13 mouse cellular contexts compared by ENCODE assay signal in genomic region chr12:51504581-51504980, GRCm38 (mm10).
DNase-seq lines count a peak whose midpoint lies in the region; ATAC-seq and TF ChIP-seq lines count a peak whose summit lies in the region.
"Had no signal": no experiment of that assay in that cellular context is flagged by ENCODE, and none has a peak within 500 bp of the region (broad histone marks: within the 10 kb centered on the region; RNA-seq: fewer than 3 reads in every experiment).

No protein-coding gene starts in this region.

- H3K9ac ChIP-seq in kidney, postnatal 0 days (ENCODE audit: low read depth, low read length) = no peak overlapping the region
- H3K9ac ChIP-seq in kidney, embryonic 14.5 days (ENCODE audit: low read depth, low read length) = no peak overlapping the region
- no peak overlapping the region for H3K9ac ChIP-seq in liver, embryonic 12.5 days
- H3K9ac ChIP-seq: hindbrain, embryonic 13.5 days; limb, embryonic 12.5 days had no signal

- H3K4me2 ChIP-seq in kidney, postnatal 0 days (ENCODE audit: low read length) = no peak overlapping the region
- no peak overlapping the region for H3K4me2 ChIP-seq in kidney, embryonic 14.5 days (replicated peaks; ENCODE audit: low read depth, low read length)
- peak overlapping the region; percentile 52 for H3K4me2 ChIP-seq in liver, embryonic 12.5 days
- H3K4me2 ChIP-seq: hindbrain, embryonic 13.5 days; limb, embryonic 12.5 days had no signal

- H3K9me3 ChIP-seq in kidney, postnatal 0 days (replicated peaks; ENCODE audit: low read length) = no peaks in the 10 kb centered on the region
- H3K9me3 ChIP-seq in kidney, embryonic 14.5 days (ENCODE audit: control insufficient read depth, low read length) = no peaks in the 10 kb centered on the region
- H3K9me3 ChIP-seq in liver, embryonic 12.5 days (replicated peaks) = no peaks in the 10 kb centered on the region
- H3K9me3 ChIP-seq: hindbrain, embryonic 13.5 days; limb, embryonic 12.5 days had no signal

- no peak overlapping the region for H3K27ac ChIP-seq in kidney, postnatal 0 days
- H3K27ac ChIP-seq in kidney, embryonic 14.5 days (ENCODE audit: low read depth, low read length) = no peak overlapping the region
- H3K27ac ChIP-seq in liver, embryonic 12.5 days = peak overlapping the region; percentile 72; the same call in 1 of the 2 replicates
- H3K27ac ChIP-seq: hindbrain, embryonic 13.5 days; limb, embryonic 12.5 days had no signal

- no peaks in the 10 kb centered on the region for H3K4me1 ChIP-seq in kidney, postnatal 0 days (replicated peaks; ENCODE audit: insufficient read depth, low read length)
- H3K4me1 ChIP-seq in kidney, embryonic 14.5 days (ENCODE audit: control insufficient read depth, insufficient read depth, low read length) = no peaks in the 10 kb centered on the region
- H3K4me1 ChIP-seq in liver, embryonic 12.5 days = peaks cover 53% of the 10 kb centered on the region

- H3K4me3 ChIP-seq in kidney, postnatal 0 days (replicated peaks; ENCODE audit: low read depth, low read length) = no peak overlapping the region
- H3K4me3 ChIP-seq in kidney, embryonic 14.5 days (ENCODE audit: low read length) = no peak overlapping the region
- no peak overlapping the region for H3K4me3 ChIP-seq in liver, embryonic 12.5 days
- H3K4me3 ChIP-seq: hindbrain, embryonic 13.5 days; limb, embryonic 12.5 days had no signal

- no peak for TF ChIP-seq POLR2A in brain, embryonic 14.5 days (IDR thresholded peaks at IDR 0.05; ENCODE audit: borderline replicate concordance, extremely low read depth, insufficient read depth, insufficient read length, poor library complexity, severe bottlenecking)

- no peak for ATAC-seq in kidney, postnatal 0 days (replicated peaks; ENCODE audit: low FRiP score, low read depth)
- ATAC-seq in kidney, embryonic 14.5 days (ENCODE audit: low FRiP score, low TSS enrichment) = no peak
- peak; percentile 46; the same call in 1 of the 2 replicates for ATAC-seq in liver, embryonic 12.5 days

- 21% methylated on average over 7 of the region's 7 CpGs for WGBS in kidney, postnatal 0 days
- WGBS in kidney, embryonic 14.5 days = 23% methylated on average over 7 of the region's 7 CpGs
- WGBS in liver, embryonic 12.5 days (ENCODE audit: insufficient replicate concordance) = 42% methylated on average over 7 of the region's 7 CpGs

- TF ChIP-seq CTCF in kidney, postnatal 0 days (IDR thresholded peaks at IDR 0.05; ENCODE audit: low read depth) = no peak
- no peak for TF ChIP-seq CTCF in brain, embryonic 14.5 days (IDR thresholded peaks at IDR 0.05; ENCODE audit: borderline replicate concordance, extremely low read depth, insufficient read depth, insufficient read length)

- peak; percentile 4 for DNase-seq in kidney, postnatal 0 days (ENCODE audit: low spot score)
- peak; percentile 12 for DNase-seq in brain, embryonic 14.5 days (ENCODE audit: low read depth)
- DNase-seq in embryo, embryonic 9.5 days (ENCODE audit: extremely low spot score) = peak; percentile 30
- DNase-seq in kidney, adult 8-10 months = no peak
- no peak for DNase-seq in cerebellum, postnatal 25 days
- DNase-seq: cerebellum, adult 9-10 months; heart, adult 18-20 months; lung, postnatal 10 days; thymus, postnatal 25 days had no signal

- no peaks in the 10 kb centered on the region for H3K36me3 ChIP-seq in kidney, postnatal 0 days (ENCODE audit: insufficient read depth, low read length)
- no peaks in the 10 kb centered on the region for H3K36me3 ChIP-seq in kidney, embryonic 14.5 days (ENCODE audit: control insufficient read depth, insufficient read depth, low read length)
- no peaks in the 10 kb centered on the region for H3K36me3 ChIP-seq in liver, embryonic 12.5 days
- H3K36me3 ChIP-seq: hindbrain, embryonic 13.5 days; limb, embryonic 12.5 days had no signal

- no peaks in the 10 kb centered on the region for H3K27me3 ChIP-seq in kidney, postnatal 0 days (ENCODE audit: insufficient read depth, low read length)
- H3K27me3 ChIP-seq in kidney, embryonic 14.5 days (ENCODE audit: control insufficient read depth, insufficient read depth, low read length) = no peaks in the 10 kb centered on the region
- H3K27me3 ChIP-seq in liver, embryonic 12.5 days (replicated peaks) = no peaks in the 10 kb centered on the region
- H3K27me3 ChIP-seq: hindbrain, embryonic 13.5 days; limb, embryonic 12.5 days had no signal

Comparison
In these comparisons a context has a peak if more than half of its experiments do, and no peak if none do; other contexts are left out.
1. DNase-seq: peak in kidney, postnatal 0 days (single experiment), brain, embryonic 14.5 days (single experiment) and embryo, embryonic 9.5 days (single experiment); none in kidney, adult 8-10 months (0 of 2) and cerebellum, postnatal 25 days (0 of 2).